Mouse (Mus musculus): ENCODE results near the gene Ascl1.
A peak's percentile ranks its signal among the peaks of the same experiment; 100 is the strongest.

Gene Ascl1

GRCm38 (mm10) chr10:87485721-87486620 lies 7.5 kb downstream of the Ascl1 start:
- peak; percentile 81 for DNase-seq (ENCODE audit: low spot score)

- DNase-seq (ENCODE audit: low spot score) = peak; percentile 43
Observed at GRCm38 (mm10) chr10:87484831-87485720, 8.4 kb downstream of the Ascl1 start.

GRCm38 (mm10) chr10:87477895-87478294 lies 15.6 kb downstream of the Ascl1 start:
- DNase-seq (ENCODE audit: low spot score) = no peak

- DNase-seq (ENCODE audit: low spot score) = no peak
Observed at GRCm38 (mm10) chr10:87474971-87475370, 18.5 kb downstream of the Ascl1 start.

- peak; percentile 49 for DNase-seq (ENCODE audit: low spot score)
Observed at GRCm38 (mm10) chr10:87473475-87474131, 19.9 kb downstream of the Ascl1 start.

- no peak for DNase-seq (ENCODE audit: low spot score)
Observed at GRCm38 (mm10) chr10:87450777-87451176, 42.7 kb downstream of the Ascl1 start.

GRCm38 (mm10) chr10:87449368-87449767 lies 44.1 kb downstream of the Ascl1 start:
- no peak for DNase-seq (ENCODE audit: low spot score)

- peak; percentile 15 for DNase-seq (ENCODE audit: low spot score)
Observed at GRCm38 (mm10) chr10:87448257-87448656, 45.2 kb downstream of the Ascl1 start.

GRCm38 (mm10) chr10:87447754-87448095 lies 45.7 kb downstream of the Ascl1 start:
- DNase-seq (ENCODE audit: low spot score) = peak; percentile 92

GRCm38 (mm10) chr10:87446829-87447753 lies 46.4 kb downstream of the Ascl1 start:
- no peak for DNase-seq (ENCODE audit: low spot score)

- no peak for DNase-seq (ENCODE audit: low spot score)
Observed at GRCm38 (mm10) chr10:87446139-87446828, 47.2 kb downstream of the Ascl1 start.
